Mouse (Mus musculus): ENCODE results near the gene Cbln1. TPM values are rescaled to one million over a fixed set of nuclear protein-coding genes. Genes with fewer than 3 reads are reported as not detected.

Cbln1 gene
- polyA plus RNA-seq, 1 experiment from 2014 or later: 0.19 TPM

DNA sequence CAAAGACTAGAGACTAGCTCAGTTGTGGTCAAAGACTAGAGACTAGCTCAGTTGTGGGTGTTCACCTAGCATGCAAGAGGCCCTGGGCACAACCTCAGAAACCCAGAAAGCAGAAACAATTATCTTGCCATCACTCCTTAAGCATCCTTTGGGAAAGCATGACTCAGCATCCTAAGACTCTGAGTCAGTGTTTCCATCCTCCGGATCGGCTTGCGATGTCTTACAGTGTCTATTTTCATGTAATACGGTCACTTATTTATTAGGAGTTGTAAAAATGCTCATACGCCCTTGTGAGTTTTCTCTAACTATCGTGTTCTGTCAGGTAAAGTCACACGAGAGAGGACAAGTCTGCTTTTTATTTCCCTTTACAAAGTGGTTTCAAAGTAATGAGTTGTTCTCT, 24.1 kb upstream of the Cbln1 start:
- no peaks in the 10 kb centered on the region for H3K9me3 ChIP-seq (ENCODE audit: control insufficient read depth, low read length)
- 87% methylated on average over 7 of the region's 7 CpGs for WGBS
- no peak for ATAC-seq (ENCODE audit: low FRiP score, low TSS enrichment)
- H3K4me2 ChIP-seq (replicated peaks; ENCODE audit: low read depth, low read length): no peak overlapping the region
- H3K27ac ChIP-seq (ENCODE audit: low read depth, low read length): no peak overlapping the region
- H3K27me3 ChIP-seq (ENCODE audit: control insufficient read depth, insufficient read depth, low read length): no peaks in the 10 kb centered on the region
- no peak overlapping the region for H3K9ac ChIP-seq (ENCODE audit: low read depth, low read length)
- no peak overlapping the region for H3K4me3 ChIP-seq (ENCODE audit: low read length)
- no peaks in the 10 kb centered on the region for H3K36me3 ChIP-seq (ENCODE audit: control insufficient read depth, insufficient read depth, low read length)
- no peaks in the 10 kb centered on the region for H3K4me1 ChIP-seq (ENCODE audit: control insufficient read depth, insufficient read depth, low read length)

GRCm38 (mm10) chr8:87494862-87495261, 22.5 kb upstream of the Cbln1 start:
- 82% methylated on average over 9 of the region's 9 CpGs for WGBS
- Histone ChIP-seq H3K4me3 (ENCODE audit: low read length) (no peak overlapping the region), H3K27ac (ENCODE audit: low read depth, low read length) (no peak overlapping the region), H3K27me3 (ENCODE audit: control insufficient read depth, insufficient read depth, low read length) (no peaks in the 10 kb centered on the region), H3K9ac (ENCODE audit: low read depth, low read length) (no peak overlapping the region), H3K36me3 (ENCODE audit: control insufficient read depth, insufficient read depth, low read length) (no peaks in the 10 kb centered on the region), H3K4me2 (replicated peaks; ENCODE audit: low read depth, low read length) (no peak overlapping the region), H3K9me3 (ENCODE audit: control insufficient read depth, low read length) (no peaks in the 10 kb centered on the region), H3K4me1 (ENCODE audit: control insufficient read depth, insufficient read depth, low read length) (no peaks in the 10 kb centered on the region)
- ATAC-seq (ENCODE audit: low FRiP score, low TSS enrichment): no peak

GRCm38 (mm10) chr8:87489841-87490415, 17.5 kb upstream of the Cbln1 start:
- H3K36me3 ChIP-seq (ENCODE audit: control insufficient read depth, insufficient read depth, low read length): no peaks in the 10 kb centered on the region
- ATAC-seq (ENCODE audit: low FRiP score, low TSS enrichment): no peak
- no peaks in the 10 kb centered on the region for H3K27me3 ChIP-seq (ENCODE audit: control insufficient read depth, insufficient read depth, low read length)
- WGBS: 70% methylated on average over 5 of the region's 5 CpGs
- no peak overlapping the region for H3K27ac ChIP-seq (ENCODE audit: low read depth, low read length)
- H3K4me1 ChIP-seq (ENCODE audit: control insufficient read depth, insufficient read depth, low read length): no peaks in the 10 kb centered on the region
- H3K4me3 ChIP-seq (ENCODE audit: low read length): no peak overlapping the region
- no peaks in the 10 kb centered on the region for H3K9me3 ChIP-seq (ENCODE audit: control insufficient read depth, low read length)
- H3K4me2 ChIP-seq (replicated peaks; ENCODE audit: low read depth, low read length): no peak overlapping the region
- H3K9ac ChIP-seq (ENCODE audit: low read depth, low read length): no peak overlapping the region

- H3K36me3 ChIP-seq (ENCODE audit: control insufficient read depth, insufficient read depth, low read length): no peaks in the 10 kb centered on the region
- no peak overlapping the region for H3K4me3 ChIP-seq (ENCODE audit: low read length)
- WGBS: 60% methylated on average over 1 of the region's 1 CpGs
- ATAC-seq (ENCODE audit: low FRiP score, low TSS enrichment): no peak
- no peaks in the 10 kb centered on the region for H3K4me1 ChIP-seq (ENCODE audit: control insufficient read depth, insufficient read depth, low read length)
- H3K9me3 ChIP-seq (ENCODE audit: control insufficient read depth, low read length): no peaks in the 10 kb centered on the region
- H3K27ac ChIP-seq (ENCODE audit: low read depth, low read length): no peak overlapping the region
- peaks cover 13% of the 10 kb centered on the region for H3K27me3 ChIP-seq (ENCODE audit: control insufficient read depth, insufficient read depth, low read length)
- no peak overlapping the region for H3K4me2 ChIP-seq (replicated peaks; ENCODE audit: low read depth, low read length)
- no peak overlapping the region for H3K9ac ChIP-seq (ENCODE audit: low read depth, low read length)
Observed at GRCm38 (mm10) chr8:87481396-87481795, 9.0 kb upstream of the Cbln1 start.

- Histone ChIP-seq H3K9me3 (ENCODE audit: control insufficient read depth, low read length) (no peaks in the 10 kb centered on the region), H3K4me2 (replicated peaks; ENCODE audit: low read depth, low read length) (no peak overlapping the region), H3K4me3 (ENCODE audit: low read length) (no peak overlapping the region), H3K36me3 (ENCODE audit: control insufficient read depth, insufficient read depth, low read length) (no peaks in the 10 kb centered on the region), H3K9ac (ENCODE audit: low read depth, low read length) (no peak overlapping the region), H3K27ac (ENCODE audit: low read depth, low read length) (no peak overlapping the region), H3K4me1 (ENCODE audit: control insufficient read depth, insufficient read depth, low read length) (no peaks in the 10 kb centered on the region; the same call in 1 of the 2 replicates), H3K27me3 (ENCODE audit: control insufficient read depth, insufficient read depth, low read length) (peaks cover 42% of the 10 kb centered on the region)
- WGBS: 77% methylated on average over 3 of the region's 3 CpGs
- no peak for ATAC-seq (ENCODE audit: low FRiP score, low TSS enrichment)
Observed at GRCm38 (mm10) chr8:87478221-87478620, 5.8 kb upstream of the Cbln1 start.

DNA sequence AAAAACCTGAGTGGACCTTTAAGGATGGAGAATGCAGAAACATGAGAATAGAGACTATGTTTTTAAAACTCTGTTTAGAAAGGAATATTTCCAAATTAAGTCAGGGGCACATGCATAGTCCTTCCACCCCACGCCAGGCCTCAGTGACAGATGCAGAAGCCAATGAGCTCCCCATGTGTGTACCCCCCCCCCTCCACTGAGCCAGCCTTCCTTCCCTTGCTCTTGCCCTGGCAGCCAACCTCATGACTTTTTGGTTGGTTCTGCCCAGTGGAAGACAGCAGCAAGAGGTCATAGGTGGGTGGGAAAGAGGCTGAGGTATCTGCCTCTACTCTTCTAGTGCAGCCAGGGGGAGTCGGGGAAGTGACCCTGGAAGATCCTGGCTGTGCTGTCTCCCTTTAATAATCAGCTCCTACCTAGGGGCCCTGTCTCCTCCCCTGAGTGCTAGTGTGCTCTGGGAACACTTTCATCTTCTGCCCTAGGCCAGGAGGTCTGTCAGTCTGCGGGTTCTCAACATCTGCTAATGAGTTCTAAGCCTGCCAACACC, 4.8 kb upstream of the Cbln1 start:
- 53% methylated on average over 3 of the region's 3 CpGs for WGBS
- Histone ChIP-seq H3K27ac (ENCODE audit: low read depth, low read length) (no peak overlapping the region), H3K9ac (ENCODE audit: low read depth, low read length) (no peak overlapping the region), H3K36me3 (ENCODE audit: control insufficient read depth, insufficient read depth, low read length) (no peaks in the 10 kb centered on the region), H3K4me3 (ENCODE audit: low read length) (no peak overlapping the region), H3K9me3 (ENCODE audit: control insufficient read depth, low read length) (no peaks in the 10 kb centered on the region), H3K4me1 (ENCODE audit: control insufficient read depth, insufficient read depth, low read length) (peaks cover 3% of the 10 kb centered on the region; the same call in 1 of the 2 replicates), H3K27me3 (ENCODE audit: control insufficient read depth, insufficient read depth, low read length) (peaks cover 51% of the 10 kb centered on the region), H3K4me2 (replicated peaks; ENCODE audit: low read depth, low read length) (no peak overlapping the region)
- ATAC-seq (ENCODE audit: low FRiP score, low TSS enrichment): no peak

DNA sequence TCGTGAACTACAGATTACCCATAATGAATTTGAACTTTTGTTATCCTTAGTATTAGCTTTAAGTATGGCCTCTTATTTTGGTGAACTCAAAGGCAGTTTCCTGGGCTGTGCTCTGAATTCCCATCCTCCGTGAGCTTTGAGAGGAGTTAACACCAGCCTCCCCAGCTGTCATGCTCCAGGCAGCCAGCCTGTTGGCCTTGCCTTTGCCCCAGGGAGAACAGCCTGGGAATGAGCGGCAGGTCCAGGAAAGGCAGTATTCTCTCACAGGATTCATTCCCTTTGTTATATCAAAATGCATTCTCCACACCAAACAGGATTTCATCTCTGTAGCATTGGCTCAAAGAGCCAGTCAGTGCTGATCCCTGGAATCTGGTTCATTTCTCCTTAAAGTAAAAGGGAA, 3.1 kb upstream of the Cbln1 start:
- Histone ChIP-seq H3K4me3 (ENCODE audit: low read length) (no peak overlapping the region), H3K27ac (ENCODE audit: low read depth, low read length) (no peak overlapping the region), H3K4me1 (ENCODE audit: control insufficient read depth, insufficient read depth, low read length) (peaks cover 12% of the 10 kb centered on the region; the same call in 1 of the 2 replicates), H3K9me3 (ENCODE audit: control insufficient read depth, low read length) (no peaks in the 10 kb centered on the region), H3K27me3 (ENCODE audit: control insufficient read depth, insufficient read depth, low read length) (peaks cover 68% of the 10 kb centered on the region), H3K4me2 (replicated peaks; ENCODE audit: low read depth, low read length) (no peak overlapping the region), H3K9ac (ENCODE audit: low read depth, low read length) (no peak overlapping the region), H3K36me3 (ENCODE audit: control insufficient read depth, insufficient read depth, low read length) (no peaks in the 10 kb centered on the region)
- WGBS: 65% methylated on average over 3 of the region's 3 CpGs
- no peak for ATAC-seq (ENCODE audit: low FRiP score, low TSS enrichment)

DNA sequence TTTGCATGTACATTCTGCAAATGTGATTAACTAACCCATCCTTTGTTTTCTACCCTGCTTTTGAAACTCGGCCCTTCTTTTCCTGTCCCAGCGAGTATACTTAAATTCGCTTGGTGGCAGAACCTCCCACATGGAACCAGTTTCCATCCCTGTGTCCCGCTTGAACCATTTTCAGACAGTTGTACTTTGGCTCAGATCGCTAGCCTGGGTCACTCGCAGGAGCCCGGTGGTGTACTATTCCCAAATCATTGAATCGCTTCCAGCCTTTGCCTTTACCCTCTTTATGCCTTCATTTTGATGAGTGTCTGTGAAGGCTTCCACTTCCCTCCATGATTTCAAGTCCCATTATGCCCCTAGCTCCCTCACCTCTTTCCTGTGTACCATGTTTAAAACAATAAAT, 2.0 kb upstream of the Cbln1 start:
- WGBS: 70% methylated on average over 8 of the region's 8 CpGs

DNA sequence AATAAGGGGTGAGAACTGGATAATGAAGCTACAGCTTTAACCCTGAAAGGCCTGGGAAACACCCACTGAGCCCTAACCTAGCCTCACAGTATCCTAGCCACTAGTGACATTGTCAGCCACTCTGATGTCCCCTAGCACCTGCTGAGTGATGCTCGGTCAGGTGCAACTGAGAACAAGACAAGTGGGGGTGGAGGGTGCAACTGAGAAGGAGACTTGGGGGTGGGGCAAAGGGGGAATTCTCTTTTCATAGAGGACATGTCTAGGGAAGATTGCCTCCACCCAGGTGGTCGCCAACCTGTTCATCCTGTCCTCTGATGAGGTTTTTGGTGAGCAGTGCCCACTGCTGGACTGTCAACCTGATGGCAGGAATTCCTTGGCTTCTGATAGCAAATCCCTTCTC, 1.5 kb upstream of the Cbln1 start:
- Histone ChIP-seq H3K4me2 (replicated peaks; ENCODE audit: low read depth, low read length) (no peak overlapping the region), H3K27me3 (ENCODE audit: control insufficient read depth, insufficient read depth, low read length) (peaks cover 77% of the 10 kb centered on the region), H3K4me1 (ENCODE audit: control insufficient read depth, insufficient read depth, low read length) (peaks cover 21% of the 10 kb centered on the region; the same call in 1 of the 2 replicates), H3K4me3 (ENCODE audit: low read length) (no peak overlapping the region), H3K9me3 (ENCODE audit: control insufficient read depth, low read length) (no peaks in the 10 kb centered on the region), H3K36me3 (ENCODE audit: control insufficient read depth, insufficient read depth, low read length) (no peaks in the 10 kb centered on the region), H3K27ac (ENCODE audit: low read depth, low read length) (no peak overlapping the region), H3K9ac (ENCODE audit: low read depth, low read length) (no peak overlapping the region)
- no peak for ATAC-seq (ENCODE audit: low FRiP score, low TSS enrichment)
- 33% methylated on average over 2 of the region's 2 CpGs for WGBS

More for the DNA sequence above, 2.0 kb upstream of the Cbln1 start:
- no peak overlapping the region for H3K4me3 ChIP-seq (ENCODE audit: low read length)
- H3K9me3 ChIP-seq (ENCODE audit: control insufficient read depth, low read length): no peaks in the 10 kb centered on the region
- H3K36me3 ChIP-seq (ENCODE audit: control insufficient read depth, insufficient read depth, low read length): no peaks in the 10 kb centered on the region
- ATAC-seq (ENCODE audit: low FRiP score, low TSS enrichment): no peak
- no peak overlapping the region for H3K27ac ChIP-seq (ENCODE audit: low read depth, low read length)
- H3K4me2 ChIP-seq (replicated peaks; ENCODE audit: low read depth, low read length): no peak overlapping the region
- no peak overlapping the region for H3K9ac ChIP-seq (ENCODE audit: low read depth, low read length)
- H3K27me3 ChIP-seq (ENCODE audit: control insufficient read depth, insufficient read depth, low read length): peaks cover 74% of the 10 kb centered on the region
- peaks cover 20% of the 10 kb centered on the region; the same call in 1 of the 2 replicates for H3K4me1 ChIP-seq (ENCODE audit: control insufficient read depth, insufficient read depth, low read length)
